Mouse (Mus musculus): Measurements from ENCODE around the gene Drd2. TPM values are rescaled to one million over a fixed set of nuclear protein-coding genes. Genes with fewer than 3 reads are reported as not detected.

The Drd2 gene
- polyA plus RNA-seq, 1 experiment from 2014 or later: 0.77 TPM

DNA sequence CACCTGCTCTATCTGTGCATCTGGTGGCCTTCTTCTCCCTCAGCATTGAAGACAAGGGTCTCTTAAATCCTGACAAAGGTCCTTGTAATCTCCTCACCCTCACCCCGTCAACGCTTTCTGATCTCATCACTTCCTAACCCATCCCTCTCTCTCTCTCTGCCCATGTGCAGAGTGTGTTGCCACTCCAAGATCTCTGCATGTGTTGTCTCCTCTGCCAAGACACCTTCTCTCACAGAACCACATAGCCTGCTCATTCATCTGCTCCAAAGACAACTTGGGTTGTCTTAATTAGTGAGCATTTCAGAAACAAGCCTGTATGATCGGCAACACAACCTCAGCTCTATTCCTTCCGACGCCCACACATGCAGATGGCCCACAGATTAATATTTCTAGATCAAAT, 83.4 kb downstream of the Drd2 start:
- H3K27ac ChIP-seq (ENCODE audit: low read depth, low read length): no peak overlapping the region
- WGBS: 97% methylated on average over 5 of the region's 5 CpGs
- DNase-seq (ENCODE audit: low spot score) (no peak), ATAC-seq (ENCODE audit: low FRiP score) (no peak)
- no peaks in the 10 kb centered on the region for H3K27me3 ChIP-seq (ENCODE audit: control insufficient read depth, insufficient read depth, low read length)
- no peak overlapping the region for H3K4me2 ChIP-seq (replicated peaks; ENCODE audit: low read depth, low read length)
- H3K9ac ChIP-seq (ENCODE audit: low read depth, low read length): no peak overlapping the region
- no peaks in the 10 kb centered on the region for H3K9me3 ChIP-seq (ENCODE audit: control insufficient read depth, low read length)
- H3K4me1 ChIP-seq (replicated peaks; ENCODE audit: control insufficient read depth, insufficient read depth, low read length): no peaks in the 10 kb centered on the region
- no peak overlapping the region for H3K4me3 ChIP-seq (ENCODE audit: low read depth, low read length)
- H3K36me3 ChIP-seq (ENCODE audit: control insufficient read depth, insufficient read depth, low read length): no peaks in the 10 kb centered on the region

DNA sequence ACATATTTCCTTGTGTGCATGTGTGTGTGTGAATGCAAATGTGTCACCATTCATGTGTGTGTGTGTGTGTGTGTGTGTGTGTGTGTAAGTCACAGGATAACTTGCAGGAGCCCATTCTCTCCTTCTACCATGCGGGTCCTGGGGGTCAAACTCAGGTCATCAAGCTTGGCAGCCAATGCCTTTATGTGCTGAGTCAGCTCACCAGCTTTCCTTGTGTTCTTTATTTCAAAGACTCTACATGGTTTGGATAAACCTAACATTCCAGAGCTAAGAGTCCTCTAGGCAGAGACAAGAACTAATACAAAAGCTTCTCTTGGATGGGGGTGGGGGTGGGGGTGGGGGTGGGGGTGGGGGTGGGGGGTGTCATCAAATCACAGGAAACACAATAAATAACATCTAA, 85.2 kb downstream of the Drd2 start:
- no peaks in the 10 kb centered on the region for H3K36me3 ChIP-seq (ENCODE audit: control insufficient read depth, insufficient read depth, low read length)
- H3K27ac ChIP-seq (ENCODE audit: low read depth, low read length): no peak overlapping the region
- no peak overlapping the region for H3K9ac ChIP-seq (ENCODE audit: low read depth, low read length)
- no peaks in the 10 kb centered on the region for H3K9me3 ChIP-seq (ENCODE audit: control insufficient read depth, low read length)
- H3K27me3 ChIP-seq (ENCODE audit: control insufficient read depth, insufficient read depth, low read length): no peaks in the 10 kb centered on the region
- WGBS: 63% methylated on average over 1 of the region's 1 CpGs
- ATAC-seq (ENCODE audit: low FRiP score): no peak
- H3K4me3 ChIP-seq (ENCODE audit: low read depth, low read length): no peak overlapping the region
- DNase-seq (ENCODE audit: low spot score): no peak
- H3K4me1 ChIP-seq (replicated peaks; ENCODE audit: control insufficient read depth, insufficient read depth, low read length): no peaks in the 10 kb centered on the region
- no peak overlapping the region for H3K4me2 ChIP-seq (replicated peaks; ENCODE audit: low read depth, low read length)

DNA sequence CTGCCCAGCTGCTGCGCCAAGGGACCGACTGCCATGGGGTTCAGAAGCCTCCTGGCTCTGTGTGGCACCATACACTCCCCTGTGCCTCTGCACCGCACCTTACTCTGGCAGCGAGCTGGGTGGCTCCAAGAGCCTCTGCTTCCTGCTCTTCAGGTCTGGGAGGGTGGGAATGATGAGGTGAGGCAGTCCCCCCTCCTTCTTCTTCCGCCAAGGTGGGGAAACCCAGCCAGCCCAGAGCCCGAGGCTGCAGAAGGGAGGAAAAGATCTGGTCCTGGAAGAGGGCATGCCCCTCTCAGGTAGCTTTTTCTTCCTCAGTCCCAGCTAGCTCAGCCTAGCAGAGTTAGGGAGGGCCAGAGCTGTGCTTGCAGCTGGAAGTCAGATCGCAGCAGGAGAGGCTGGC, 86.5 kb downstream of the Drd2 start, which contains the start of gene Ankk1:
TSS of gene Ankk1 (minus strand) at position 101 of the 400 bp plus-strand sequence.
- Histone ChIP-seq H3K9ac (ENCODE audit: low read depth, low read length) (no peak within 1 kb of the TSS), H3K4me1 (replicated peaks; ENCODE audit: control insufficient read depth, insufficient read depth, low read length) (no peaks in the 10 kb centered on the region), H3K9me3 (ENCODE audit: control insufficient read depth, low read length) (no peaks in the 10 kb centered on the region), H3K27ac (ENCODE audit: low read depth, low read length) (no peak within 1 kb of the TSS), H3K4me2 (replicated peaks; ENCODE audit: low read depth, low read length) (no peak within 1 kb of the TSS), H3K27me3 (ENCODE audit: control insufficient read depth, insufficient read depth, low read length) (no peaks in the 10 kb centered on the region), H3K36me3 (ENCODE audit: control insufficient read depth, insufficient read depth, low read length) (no peaks in the 10 kb centered on the region), H3K4me3 (ENCODE audit: low read depth, low read length) (no peak within 1 kb of the TSS)
- no peak for DNase-seq (ENCODE audit: low spot score)
- no peak for ATAC-seq (ENCODE audit: low FRiP score)
- 87% methylated on average over 5 of the region's 7 CpGs for WGBS

DNA sequence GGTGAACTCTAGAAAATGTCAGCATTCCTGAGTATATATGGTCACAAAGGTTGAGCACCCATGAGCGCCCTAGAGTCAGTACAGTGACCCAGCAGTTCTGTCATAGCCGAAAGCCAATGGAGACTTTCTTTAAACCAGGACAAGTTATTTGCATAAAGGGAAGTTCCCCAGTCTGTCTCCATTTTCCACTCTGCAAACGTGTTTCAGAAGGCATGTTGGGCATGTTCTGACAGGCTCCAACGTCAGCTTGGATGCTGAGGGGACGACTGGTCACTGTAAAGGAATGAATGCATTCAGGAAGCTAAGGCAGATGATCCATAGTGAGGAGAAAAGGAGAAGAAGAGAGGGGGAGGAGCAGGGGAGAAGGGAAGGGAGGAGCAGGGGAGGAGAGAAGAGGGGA, 87.1 kb downstream of the Drd2 start:
- Histone ChIP-seq H3K9me3 (ENCODE audit: control insufficient read depth, low read length) (no peaks in the 10 kb centered on the region), H3K9ac (ENCODE audit: low read depth, low read length) (no peak overlapping the region), H3K27ac (ENCODE audit: low read depth, low read length) (no peak overlapping the region), H3K4me3 (ENCODE audit: low read depth, low read length) (no peak overlapping the region), H3K27me3 (ENCODE audit: control insufficient read depth, insufficient read depth, low read length) (no peaks in the 10 kb centered on the region), H3K4me2 (replicated peaks; ENCODE audit: low read depth, low read length) (no peak overlapping the region), H3K4me1 (replicated peaks; ENCODE audit: control insufficient read depth, insufficient read depth, low read length) (no peaks in the 10 kb centered on the region), H3K36me3 (ENCODE audit: control insufficient read depth, insufficient read depth, low read length) (no peaks in the 10 kb centered on the region)
- no peak for ATAC-seq (ENCODE audit: low FRiP score)
- 74% methylated on average over 5 of the region's 5 CpGs for WGBS
- no peak for DNase-seq (ENCODE audit: low spot score)

DNA sequence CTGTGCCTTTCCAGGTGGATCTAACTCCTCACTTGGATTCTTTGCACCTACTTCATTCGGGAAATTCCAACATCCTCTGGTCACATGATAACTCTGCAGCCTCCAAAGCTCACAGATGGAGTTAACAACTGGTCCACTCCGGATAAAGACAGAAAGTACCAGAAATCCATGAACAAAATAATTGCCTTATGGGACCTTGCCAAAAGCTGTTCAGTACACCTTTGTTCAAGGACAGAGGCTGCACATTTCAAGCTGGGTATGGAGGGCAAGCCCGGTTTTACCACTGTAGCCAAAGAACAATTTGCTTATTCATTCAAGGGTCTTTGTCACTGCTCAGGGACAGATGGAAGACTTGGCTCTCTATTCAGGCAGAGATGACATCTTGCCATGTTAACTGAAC, 102.2 kb downstream of the Drd2 start:
- ATAC-seq (ENCODE audit: low FRiP score): no peak
- 82% methylated on average over 3 of the region's 3 CpGs for WGBS
- no peaks in the 10 kb centered on the region for H3K9me3 ChIP-seq (ENCODE audit: control insufficient read depth, low read length)

DNA sequence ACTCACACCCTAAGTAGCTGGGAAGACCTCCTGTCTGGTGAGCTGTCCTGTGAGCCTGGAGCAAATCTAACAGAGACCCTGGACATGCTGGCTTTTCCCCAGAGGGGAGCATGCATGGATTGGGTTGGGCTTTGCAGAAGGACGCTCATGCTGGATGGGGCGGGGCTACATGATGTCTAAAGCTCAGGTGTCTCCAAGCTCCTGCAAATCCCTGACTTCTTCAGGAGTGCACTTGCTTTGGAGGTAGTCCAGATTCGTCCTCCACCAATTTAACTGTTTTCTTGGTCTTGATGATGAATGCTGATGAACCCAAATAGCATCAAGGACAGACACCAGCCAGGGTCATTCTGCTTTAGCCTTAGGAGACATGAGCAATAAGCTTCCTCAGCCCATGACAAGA, 110.1 kb downstream of the Drd2 start:
- DNase-seq (ENCODE audit: low spot score): no peak
- WGBS: 83% methylated on average over 3 of the region's 3 CpGs
- Histone ChIP-seq H3K4me1 (replicated peaks; ENCODE audit: control insufficient read depth, insufficient read depth, low read length) (no peaks in the 10 kb centered on the region), H3K27ac (ENCODE audit: low read depth, low read length) (no peak overlapping the region), H3K9me3 (ENCODE audit: control insufficient read depth, low read length) (no peaks in the 10 kb centered on the region), H3K27me3 (ENCODE audit: control insufficient read depth, insufficient read depth, low read length) (no peaks in the 10 kb centered on the region), H3K9ac (ENCODE audit: low read depth, low read length) (no peak overlapping the region), H3K4me2 (replicated peaks; ENCODE audit: low read depth, low read length) (no peak overlapping the region), H3K4me3 (ENCODE audit: low read depth, low read length) (no peak overlapping the region), H3K36me3 (ENCODE audit: control insufficient read depth, insufficient read depth, low read length) (no peaks in the 10 kb centered on the region)
- no peak for ATAC-seq (ENCODE audit: low FRiP score)

More for the DNA sequence above, 102.2 kb downstream of the Drd2 start:
- Histone ChIP-seq H3K36me3 (ENCODE audit: control insufficient read depth, insufficient read depth, low read length) (no peaks in the 10 kb centered on the region), H3K27me3 (ENCODE audit: control insufficient read depth, insufficient read depth, low read length) (no peaks in the 10 kb centered on the region), H3K4me3 (ENCODE audit: low read depth, low read length) (no peak overlapping the region), H3K27ac (ENCODE audit: low read depth, low read length) (no peak overlapping the region), H3K9ac (ENCODE audit: low read depth, low read length) (no peak overlapping the region), H3K4me1 (replicated peaks; ENCODE audit: control insufficient read depth, insufficient read depth, low read length) (no peaks in the 10 kb centered on the region), H3K4me2 (replicated peaks; ENCODE audit: low read depth, low read length) (no peak overlapping the region)
- no peak for DNase-seq (ENCODE audit: low spot score)

DNA sequence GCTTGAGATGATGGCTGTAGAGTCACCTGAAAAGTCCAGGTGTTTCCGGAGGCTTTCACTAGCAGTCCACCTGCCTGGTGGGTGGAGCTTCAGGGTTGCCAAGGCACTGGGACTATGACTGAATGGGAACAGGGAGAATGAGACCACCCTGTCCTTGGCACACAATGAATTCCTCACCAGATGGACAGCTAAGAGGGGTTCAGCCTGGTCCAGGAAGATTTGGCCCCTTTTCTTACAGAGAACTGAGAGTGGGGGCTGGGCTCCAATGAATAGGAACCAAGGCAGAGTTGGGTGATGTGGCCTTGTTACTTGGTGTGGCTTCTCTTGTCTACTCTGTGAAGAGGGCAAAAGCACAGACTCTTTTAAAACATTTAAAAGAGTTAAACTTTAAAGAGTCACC, 112.0 kb downstream of the Drd2 start:
- H3K4me1 ChIP-seq (replicated peaks; ENCODE audit: control insufficient read depth, insufficient read depth, low read length): no peaks in the 10 kb centered on the region
- H3K27me3 ChIP-seq (ENCODE audit: control insufficient read depth, insufficient read depth, low read length): no peaks in the 10 kb centered on the region
- H3K4me3 ChIP-seq (ENCODE audit: low read depth, low read length): no peak overlapping the region
- no peak overlapping the region for H3K4me2 ChIP-seq (replicated peaks; ENCODE audit: low read depth, low read length)
- H3K9ac ChIP-seq (ENCODE audit: low read depth, low read length): no peak overlapping the region
- H3K27ac ChIP-seq (ENCODE audit: low read depth, low read length): no peak overlapping the region
- no peaks in the 10 kb centered on the region for H3K9me3 ChIP-seq (ENCODE audit: control insufficient read depth, low read length)
- DNase-seq (ENCODE audit: low spot score) (no peak), ATAC-seq (ENCODE audit: low FRiP score) (no peak)
- H3K36me3 ChIP-seq (ENCODE audit: control insufficient read depth, insufficient read depth, low read length): no peaks in the 10 kb centered on the region
- WGBS: 100% methylated on average over 1 of the region's 1 CpGs

DNA sequence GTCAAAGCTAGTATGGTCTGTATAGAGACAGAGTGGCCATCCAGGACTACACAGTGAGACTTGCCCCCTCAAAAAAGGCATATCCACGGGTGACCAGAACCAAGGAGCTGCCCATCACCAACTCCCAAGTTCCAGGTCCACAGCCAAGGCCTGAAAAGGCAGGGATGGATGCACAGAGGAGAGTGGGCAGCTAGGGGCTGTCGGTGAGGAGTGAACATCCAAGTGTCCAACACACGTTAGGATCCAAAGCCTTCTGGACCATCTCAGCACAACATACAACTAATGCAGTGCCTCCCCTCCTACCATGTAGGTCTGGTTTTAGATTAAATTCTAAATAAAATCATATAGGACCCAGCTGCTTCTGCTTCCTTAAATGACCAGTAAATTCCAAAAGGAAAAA, 115.7 kb downstream of the Drd2 start:
- Histone ChIP-seq H3K36me3 (ENCODE audit: control insufficient read depth, insufficient read depth, low read length) (no peaks in the 10 kb centered on the region), H3K27ac (ENCODE audit: low read depth, low read length) (no peak overlapping the region), H3K9me3 (ENCODE audit: control insufficient read depth, low read length) (no peaks in the 10 kb centered on the region), H3K27me3 (ENCODE audit: control insufficient read depth, insufficient read depth, low read length) (no peaks in the 10 kb centered on the region), H3K4me1 (replicated peaks; ENCODE audit: control insufficient read depth, insufficient read depth, low read length) (no peaks in the 10 kb centered on the region), H3K9ac (ENCODE audit: low read depth, low read length) (no peak overlapping the region), H3K4me2 (replicated peaks; ENCODE audit: low read depth, low read length) (no peak overlapping the region), H3K4me3 (ENCODE audit: low read depth, low read length) (no peak overlapping the region)
- ATAC-seq (ENCODE audit: low FRiP score) (no peak), DNase-seq (ENCODE audit: low spot score) (no peak)
- WGBS: 90% methylated on average over 3 of the region's 3 CpGs
